Mouse (Mus musculus): Measurements from ENCODE around the gene Ubp1. TPM values are rescaled to one million over a fixed set of nuclear protein-coding genes. Genes with fewer than 3 reads are reported as not detected.

The Ubp1 gene
- polyA plus RNA-seq, 1 experiment = 134 TPM

DNA sequence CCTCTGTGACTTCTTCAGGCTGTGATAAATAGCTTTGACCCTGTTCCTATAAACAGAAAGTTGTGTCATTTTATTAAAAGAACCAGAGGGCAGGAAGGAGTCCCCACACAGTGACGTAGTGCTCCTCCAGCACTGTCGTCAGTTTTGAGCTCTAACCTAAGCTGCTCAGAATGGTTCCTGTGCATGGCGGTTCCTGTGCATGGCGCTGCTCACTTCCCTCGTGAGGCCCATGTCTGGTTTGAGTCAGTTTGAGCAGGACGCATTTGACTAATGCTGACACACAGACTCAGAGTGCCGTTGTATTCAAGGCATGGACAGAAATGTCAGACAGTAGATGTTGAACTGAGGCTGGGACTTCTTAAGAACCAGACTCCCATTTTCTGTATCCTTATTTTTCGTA is 40.9 kb downstream of the Ubp1 start:
- TF ChIP-seq POLR2A (IDR thresholded peaks at IDR 0.05; ENCODE audit: borderline replicate concordance, extremely low read depth, insufficient read depth, insufficient read length, poor library complexity, severe bottlenecking) (no peak), CTCF (IDR thresholded peaks at IDR 0.05; ENCODE audit: borderline replicate concordance, extremely low read depth, insufficient read depth, insufficient read length) (no peak)

DNA sequence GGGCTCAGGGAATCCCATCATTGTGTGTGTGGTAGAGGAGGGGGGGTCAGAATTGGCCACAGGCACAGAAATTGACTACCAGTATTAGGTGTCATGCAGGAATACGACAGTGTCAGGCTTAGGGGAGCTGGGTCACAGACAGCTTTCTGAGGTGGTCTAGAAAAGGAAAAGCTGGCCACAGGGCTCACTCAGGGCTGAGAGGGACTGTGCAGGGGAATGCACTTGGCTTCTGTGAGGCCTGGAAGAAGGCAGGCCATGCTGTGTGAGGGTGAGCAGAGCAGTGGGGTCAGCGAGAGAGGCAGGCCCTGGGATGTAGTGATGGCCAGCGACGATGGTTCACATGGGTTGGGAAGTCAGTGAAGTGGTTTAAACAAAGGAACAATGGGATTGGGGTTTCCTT is 43.1 kb downstream of the Ubp1 start:
- no peak for TF ChIP-seq CTCF (IDR thresholded peaks at IDR 0.05; ENCODE audit: borderline replicate concordance, extremely low read depth, insufficient read depth, insufficient read length)
- TF ChIP-seq POLR2A (IDR thresholded peaks at IDR 0.05; ENCODE audit: borderline replicate concordance, extremely low read depth, insufficient read depth, insufficient read length, poor library complexity, severe bottlenecking) = no peak
- DNase-seq (ENCODE audit: low read depth) = no peak

More for the DNA sequence above, 40.9 kb downstream of the Ubp1 start:
- DNase-seq (ENCODE audit: low read depth) = peak; percentile 17

DNA sequence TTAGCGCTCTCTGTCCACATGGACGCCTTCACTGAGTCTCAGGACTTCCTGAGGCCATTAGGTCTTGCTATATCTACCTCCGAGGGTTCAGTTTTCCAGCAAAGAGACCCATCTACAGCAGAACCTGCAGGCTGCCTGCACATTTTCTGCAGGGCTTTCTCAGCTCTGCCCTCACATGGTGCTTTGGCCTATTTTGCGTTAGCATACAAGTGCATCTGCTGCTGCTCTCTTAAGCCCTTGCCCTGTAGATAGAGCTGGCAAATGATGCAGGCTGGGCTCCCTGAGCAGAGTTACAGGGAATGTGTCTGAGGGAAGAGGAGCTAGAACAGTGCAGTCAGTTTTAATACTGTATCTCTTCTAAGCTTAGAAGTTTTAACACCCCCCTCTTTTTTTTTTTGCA is 44.2 kb downstream of the Ubp1 start:
- no peak for TF ChIP-seq POLR2A (IDR thresholded peaks at IDR 0.05; ENCODE audit: borderline replicate concordance, extremely low read depth, insufficient read depth, insufficient read length, poor library complexity, severe bottlenecking)
- TF ChIP-seq CTCF (IDR thresholded peaks at IDR 0.05; ENCODE audit: borderline replicate concordance, extremely low read depth, insufficient read depth, insufficient read length) = no peak
- DNase-seq (ENCODE audit: low read depth) = no peak

DNA sequence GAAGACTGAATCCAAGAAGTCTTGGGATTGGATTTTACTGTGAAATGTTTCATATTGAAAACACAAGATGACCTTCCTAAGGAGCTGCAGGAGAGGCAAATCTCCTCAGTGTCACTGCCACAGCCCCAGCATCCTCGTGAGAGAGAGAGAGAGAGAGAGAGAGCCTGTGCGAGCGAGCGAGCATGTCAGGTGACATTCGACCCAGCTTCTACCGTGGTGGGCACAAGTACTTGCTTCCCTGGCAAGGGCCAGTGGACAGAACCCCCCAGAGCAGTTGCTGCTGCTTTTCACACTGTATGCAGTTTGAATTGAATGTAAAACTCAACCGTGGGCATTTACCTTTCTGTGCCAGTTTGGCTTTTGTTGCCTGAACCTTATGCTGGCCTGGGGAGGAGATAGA is 44.7 kb downstream of the Ubp1 start:
- TF ChIP-seq CTCF (IDR thresholded peaks at IDR 0.05; ENCODE audit: borderline replicate concordance, extremely low read depth, insufficient read depth, insufficient read length) (no peak), POLR2A (IDR thresholded peaks at IDR 0.05; ENCODE audit: borderline replicate concordance, extremely low read depth, insufficient read depth, insufficient read length, poor library complexity, severe bottlenecking) (no peak)

DNA sequence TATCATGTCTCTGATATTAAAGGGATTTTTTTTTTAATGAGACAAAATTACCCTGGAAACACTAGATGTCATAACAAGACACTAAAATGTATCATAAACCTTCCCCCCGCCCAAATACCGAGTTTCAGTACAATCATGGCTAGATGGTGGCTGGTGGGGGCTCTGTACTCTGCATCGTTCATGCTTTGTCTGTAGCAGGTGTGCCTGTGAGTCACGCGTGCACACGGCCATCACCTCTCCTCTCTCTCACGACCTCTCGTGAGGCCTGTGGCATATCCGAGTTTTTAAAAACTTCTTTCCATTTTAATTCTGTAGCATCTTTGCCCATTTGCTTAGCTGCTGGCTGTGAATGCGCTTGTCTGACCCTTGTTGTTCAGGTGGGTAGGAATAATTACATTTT is 45.5 kb downstream of the Ubp1 start:
- no peak for DNase-seq (ENCODE audit: low read depth)
- TF ChIP-seq CTCF (IDR thresholded peaks at IDR 0.05; ENCODE audit: borderline replicate concordance, extremely low read depth, insufficient read depth, insufficient read length) (no peak), POLR2A (IDR thresholded peaks at IDR 0.05; ENCODE audit: borderline replicate concordance, extremely low read depth, insufficient read depth, insufficient read length, poor library complexity, severe bottlenecking) (no peak)

More for the DNA sequence above, 44.7 kb downstream of the Ubp1 start:
- no peak for DNase-seq (ENCODE audit: low read depth)

DNA sequence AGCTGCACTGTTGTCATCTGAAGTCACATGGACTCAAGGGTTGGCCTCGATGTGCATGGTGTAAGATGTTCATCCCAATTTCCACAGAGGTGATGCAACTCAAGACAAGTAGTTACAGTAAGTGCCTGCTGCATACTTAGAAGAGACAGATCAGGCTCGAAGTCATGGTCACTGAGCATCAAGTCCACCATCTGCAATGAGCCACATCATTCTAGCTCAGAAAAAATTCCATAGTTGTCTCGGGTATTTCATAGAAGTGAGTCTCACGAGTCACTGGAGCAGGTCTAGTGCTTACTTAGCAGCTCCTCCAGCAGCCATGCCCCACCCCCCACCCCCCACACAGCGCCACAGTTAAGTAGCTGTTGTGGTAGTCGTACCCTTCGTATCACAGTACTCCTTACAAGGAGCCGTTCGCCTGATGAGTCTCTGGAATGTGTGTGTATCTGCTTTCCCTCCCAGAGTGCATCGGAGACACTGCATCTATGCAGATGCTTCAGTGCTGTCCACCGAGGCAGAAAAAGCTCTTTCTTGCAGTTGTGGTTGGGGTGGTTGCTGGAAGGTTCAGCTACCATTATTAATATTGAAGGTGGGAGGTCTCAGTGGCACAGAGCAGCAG is 46.6 kb downstream of the Ubp1 start:
- TF ChIP-seq CTCF (IDR thresholded peaks at IDR 0.05; ENCODE audit: borderline replicate concordance, extremely low read depth, insufficient read depth, insufficient read length) = no peak
- no peak for TF ChIP-seq POLR2A (IDR thresholded peaks at IDR 0.05; ENCODE audit: borderline replicate concordance, extremely low read depth, insufficient read depth, insufficient read length, poor library complexity, severe bottlenecking)
- DNase-seq (ENCODE audit: low read depth) = no peak

DNA sequence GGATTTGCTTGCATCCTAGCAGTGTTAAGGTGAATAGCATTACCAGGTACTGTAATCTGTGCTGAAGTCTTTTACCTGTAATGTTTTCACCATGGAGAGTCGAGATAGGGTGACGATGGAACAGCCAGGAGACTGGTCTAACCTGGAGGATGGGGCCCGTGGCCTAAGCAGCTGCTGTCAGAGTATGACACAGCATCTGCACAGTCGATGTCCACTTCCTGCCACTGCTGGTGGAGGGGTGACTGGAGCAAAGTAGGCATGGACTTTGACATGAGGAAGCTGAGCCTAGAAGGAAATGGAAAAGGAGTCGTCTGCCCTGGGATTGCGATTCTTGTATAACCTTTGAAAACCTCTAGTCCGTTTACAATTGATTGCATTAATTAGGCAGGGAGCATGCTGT is 47.9 kb downstream of the Ubp1 start:
- TF ChIP-seq POLR2A (IDR thresholded peaks at IDR 0.05; ENCODE audit: borderline replicate concordance, extremely low read depth, insufficient read depth, insufficient read length, poor library complexity, severe bottlenecking) = no peak
- TF ChIP-seq CTCF (IDR thresholded peaks at IDR 0.05; ENCODE audit: borderline replicate concordance, extremely low read depth, insufficient read depth, insufficient read length) = no peak
- DNase-seq (ENCODE audit: low read depth) = no peak

DNA sequence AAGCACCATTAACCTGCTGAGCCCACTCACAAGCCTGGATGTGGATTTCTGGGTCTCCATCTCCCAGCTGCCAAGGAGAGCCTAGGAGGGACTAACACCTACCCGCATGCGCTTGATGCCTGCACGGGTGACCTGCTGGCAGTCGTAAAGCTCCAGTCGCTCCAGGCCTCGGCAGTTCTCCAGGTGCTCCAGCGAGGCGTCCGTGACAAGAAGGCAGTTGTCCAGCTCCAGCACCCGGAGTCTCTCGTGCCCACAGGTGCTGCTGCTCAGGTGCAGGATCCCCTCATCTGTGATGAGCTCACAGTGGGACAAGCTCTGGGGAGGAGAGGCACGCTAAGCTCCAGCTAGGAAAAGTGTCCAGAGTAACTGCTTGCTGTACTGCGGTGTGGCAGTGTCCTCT is 48.6 kb downstream of the Ubp1 start:
- no peak for DNase-seq (ENCODE audit: low read depth)

DNA sequence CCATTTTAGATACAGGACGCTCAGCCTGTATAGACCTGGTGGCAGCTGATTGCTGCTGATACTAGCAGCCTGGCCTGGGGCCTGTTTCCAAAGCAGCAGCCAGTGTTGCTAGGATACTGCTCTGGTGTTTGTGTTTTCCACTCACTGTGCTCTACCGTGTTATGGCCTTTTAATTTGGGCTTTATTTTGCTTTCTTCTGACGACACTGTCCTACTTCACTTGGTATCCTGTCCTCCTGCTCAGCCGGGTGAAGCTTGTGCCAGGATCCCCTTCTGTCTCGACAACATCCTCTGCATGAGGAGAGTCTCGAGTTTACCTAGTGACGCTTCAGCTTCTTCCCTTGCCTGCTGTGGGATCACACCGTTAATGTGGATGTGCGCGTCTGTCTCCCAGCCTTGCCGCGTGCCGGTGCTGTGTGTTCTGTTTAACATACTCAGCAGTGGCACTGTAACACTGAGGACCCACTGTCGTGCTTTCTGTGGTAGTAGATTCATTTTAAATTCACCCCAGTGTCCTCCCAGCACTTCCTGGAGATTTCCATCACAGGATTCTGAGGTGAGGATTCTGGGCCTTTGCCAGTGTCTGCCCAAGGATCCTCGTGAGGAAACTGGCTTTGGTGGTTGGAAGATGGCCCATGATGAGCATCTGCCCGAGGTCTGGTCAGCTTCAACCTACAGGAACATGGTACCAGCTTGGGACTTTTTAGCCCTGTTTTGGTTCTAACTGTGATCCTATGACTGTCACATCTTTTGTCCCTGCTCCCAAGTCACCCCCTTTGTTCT is 50.6 kb downstream of the Ubp1 start:
- no peak for TF ChIP-seq CTCF (IDR thresholded peaks at IDR 0.05; ENCODE audit: borderline replicate concordance, extremely low read depth, insufficient read depth, insufficient read length)
- no peak for TF ChIP-seq POLR2A (IDR thresholded peaks at IDR 0.05; ENCODE audit: borderline replicate concordance, extremely low read depth, insufficient read depth, insufficient read length, poor library complexity, severe bottlenecking)
- peak; percentile 83 for DNase-seq (ENCODE audit: low read depth)

More for the DNA sequence above, 48.6 kb downstream of the Ubp1 start:
- no peak for TF ChIP-seq POLR2A (IDR thresholded peaks at IDR 0.05; ENCODE audit: borderline replicate concordance, extremely low read depth, insufficient read depth, insufficient read length, poor library complexity, severe bottlenecking)
- TF ChIP-seq CTCF (IDR thresholded peaks at IDR 0.05; ENCODE audit: borderline replicate concordance, extremely low read depth, insufficient read depth, insufficient read length) = no peak

DNA sequence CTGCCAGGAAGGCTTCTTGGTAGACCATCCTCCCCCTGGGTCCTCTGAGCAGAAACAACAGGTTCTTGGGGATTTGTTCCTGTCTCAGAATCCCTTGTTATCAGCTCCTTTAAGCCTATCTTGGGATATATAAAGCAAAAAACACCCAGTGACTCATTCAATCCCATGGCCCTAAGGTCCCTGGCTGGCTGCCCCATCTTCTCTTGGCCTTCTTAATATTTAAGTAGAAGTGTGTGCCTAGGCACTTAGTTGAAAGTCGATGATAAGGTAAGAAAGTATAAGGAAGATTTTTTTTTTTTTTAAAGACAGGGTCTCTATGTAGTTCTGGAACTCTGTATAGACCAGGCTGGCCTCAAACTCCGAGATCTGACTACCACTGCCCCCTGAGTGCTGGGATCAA is 51.7 kb downstream of the Ubp1 start:
- TF ChIP-seq CTCF (IDR thresholded peaks at IDR 0.05; ENCODE audit: borderline replicate concordance, extremely low read depth, insufficient read depth, insufficient read length) = no peak
- no peak for TF ChIP-seq POLR2A (IDR thresholded peaks at IDR 0.05; ENCODE audit: borderline replicate concordance, extremely low read depth, insufficient read depth, insufficient read length, poor library complexity, severe bottlenecking)
- DNase-seq (ENCODE audit: low read depth) = no peak

DNA sequence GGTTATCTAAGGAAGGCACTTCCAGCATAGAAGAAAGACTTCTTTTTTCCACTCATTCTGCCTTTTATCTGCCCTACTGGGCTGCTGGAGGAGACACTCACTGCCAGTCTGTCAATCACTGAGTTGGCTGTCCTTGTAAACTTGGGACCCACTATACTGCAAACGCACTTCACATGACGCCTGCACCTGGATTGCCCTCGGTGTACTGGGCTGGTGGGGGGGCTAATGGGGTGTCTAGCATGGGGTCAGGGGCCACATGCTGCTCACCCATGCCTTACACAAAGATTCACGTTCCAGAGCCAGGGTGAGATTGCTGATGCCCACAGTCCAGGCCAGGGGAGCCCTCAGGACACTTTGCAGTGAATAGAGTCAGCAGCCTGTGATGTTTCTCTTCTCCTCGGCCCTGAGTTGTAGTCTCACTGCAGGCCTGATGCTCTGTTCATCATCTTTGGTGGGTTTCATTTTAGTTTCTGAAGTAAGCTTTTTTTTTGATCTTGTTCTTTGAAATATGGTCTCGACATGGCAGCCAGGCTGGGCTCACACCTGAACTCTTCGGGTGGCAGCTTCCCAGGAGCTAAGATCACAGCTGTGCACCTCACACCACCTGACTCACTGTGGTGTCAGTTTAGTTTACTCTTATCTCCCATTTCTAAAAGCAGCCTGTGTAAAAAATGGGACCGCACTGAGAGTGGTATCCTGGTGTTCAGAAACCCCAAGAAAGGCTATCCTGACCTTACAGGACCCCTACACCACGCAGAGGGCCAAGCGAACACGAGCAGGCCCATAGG is 52.3 kb downstream of the Ubp1 start:
- TF ChIP-seq CTCF (IDR thresholded peaks at IDR 0.05; ENCODE audit: borderline replicate concordance, extremely low read depth, insufficient read depth, insufficient read length) = no peak
- TF ChIP-seq POLR2A (IDR thresholded peaks at IDR 0.05; ENCODE audit: borderline replicate concordance, extremely low read depth, insufficient read depth, insufficient read length, poor library complexity, severe bottlenecking) = no peak
- DNase-seq (ENCODE audit: low read depth) = no peak
